Mouse (Mus musculus) midbrain, embryonic 10.5 days (tissue): ENCODE measurements around the gene Map2k6. TPM values are rescaled to one million over a fixed set of nuclear protein-coding genes. Genes with fewer than 3 reads are reported as not detected.

Experiments used
- DNase-seq: peaks from one replicate; pipeline ENCODE4 v3.0.0-alpha.2; 2017; ENCODE audit warnings: low spot score
- H3K27ac ChIP-seq: fragments of 300-500 bp; sonication (generic); replicated peaks from 2 replicates; pipeline ENCODE4 v1.5.1; 2016; ENCODE audit warnings: mild to moderate bottlenecking
- H3K27me3 ChIP-seq: fragments of 300-500 bp; sonication (generic); 2 replicates; pipeline ENCODE4 v1.6.1; 2016; ENCODE audit warnings: low read depth, mild to moderate bottlenecking; ENCODE audit not compliant: poor library complexity, severe bottlenecking
- H3K36me3 ChIP-seq: fragments of 300-500 bp; sonication (generic); 2 replicates; pipeline ENCODE4 v1.6.1; 2016; ENCODE audit warnings: mild to moderate bottlenecking, moderate library complexity
- H3K4me1 ChIP-seq: fragments of 300-500 bp; sonication (generic); 2 replicates; pipeline ENCODE4 v1.6.1; 2016
- H3K4me3 ChIP-seq: fragments of 300-500 bp; sonication (generic); 2 replicates; pipeline ENCODE4 v1.5.1; 2016; ENCODE audit warnings: mild to moderate bottlenecking, moderate library complexity
- H3K9me3 ChIP-seq: fragments of 300-500 bp; sonication (generic); replicated peaks from 2 replicates; pipeline ENCODE4 v1.6.1; 2016; ENCODE audit warnings: mild to moderate bottlenecking
- WGBS: fragments of 180-500 bp; shearing (Covaris S2); methylation state at CpG from one replicate; pipeline ENCODE4 v1.1.7; 2016; 5-methylcytosine and 5-hydroxymethylcytosine counted together
- polyA plus RNA-seq: library from polyadenylated mRNA; unstranded; fragments of >200 nt; fragmentation: Nextera tagmentation; extraction: Ambion mirVana; gene quantifications from 2 replicates; pipeline ENCODE4 v1.2.1, GENCODE M21; 2016

Map2k6 gene
- polyA plus RNA-seq, 1 experiment from 2014 or later = 35.8 TPM

- no peak overlapping the region for H3K27ac ChIP-seq
- no peaks in the 10 kb centered on the region for H3K27me3 ChIP-seq
- DNase-seq = no peak
- H3K4me1 ChIP-seq = no peaks in the 10 kb centered on the region
- H3K36me3 ChIP-seq = peaks cover 41% of the 10 kb centered on the region
- no peak overlapping the region for H3K4me3 ChIP-seq
- 91% methylated on average over 2 of the region's 2 CpGs for WGBS
- H3K9me3 ChIP-seq = no peaks in the 10 kb centered on the region
Observed at GRCm38 (mm10) chr11:110522906-110523305, 124.0 kb downstream of the Map2k6 start.

- Histone ChIP-seq H3K4me3 (no peak overlapping the region), H3K36me3 (peaks cover 12% of the 10 kb centered on the region), H3K27ac (no peak overlapping the region), H3K9me3 (no peaks in the 10 kb centered on the region), H3K27me3 (no peaks in the 10 kb centered on the region), H3K4me1 (no peaks in the 10 kb centered on the region)
- WGBS = 94% methylated on average over 4 of the region's 4 CpGs
- DNase-seq = no peak
Observed at GRCm38 (mm10) chr11:110526156-110526555, 127.2 kb downstream of the Map2k6 start.

GRCm38 (mm10) chr11:110531087-110531486 lies 132.2 kb downstream of the Map2k6 start:
- DNase-seq = no peak
- H3K9me3 ChIP-seq = no peaks in the 10 kb centered on the region
- no peak overlapping the region for H3K4me3 ChIP-seq
- no peaks in the 10 kb centered on the region for H3K36me3 ChIP-seq
- no peaks in the 10 kb centered on the region for H3K27me3 ChIP-seq
- H3K4me1 ChIP-seq = no peaks in the 10 kb centered on the region
- WGBS = 84% methylated on average over 7 of the region's 7 CpGs
- no peak overlapping the region for H3K27ac ChIP-seq

GRCm38 (mm10) chr11:110534856-110535255 lies 135.9 kb downstream of the Map2k6 start:
- H3K27ac ChIP-seq = no peak overlapping the region
- H3K4me1 ChIP-seq = no peaks in the 10 kb centered on the region
- H3K27me3 ChIP-seq = no peaks in the 10 kb centered on the region
- 92% methylated on average over 4 of the region's 4 CpGs for WGBS
- no peak for DNase-seq
- H3K4me3 ChIP-seq = no peak overlapping the region
- no peaks in the 10 kb centered on the region for H3K9me3 ChIP-seq
- H3K36me3 ChIP-seq = no peaks in the 10 kb centered on the region

GRCm38 (mm10) chr11:110536533-110536932 lies 137.6 kb downstream of the Map2k6 start:
- Histone ChIP-seq H3K4me3 (no peak overlapping the region), H3K27ac (no peak overlapping the region), H3K36me3 (no peaks in the 10 kb centered on the region), H3K4me1 (no peaks in the 10 kb centered on the region), H3K9me3 (peaks cover 4% of the 10 kb centered on the region), H3K27me3 (no peaks in the 10 kb centered on the region)
- 91% methylated on average over 2 of the region's 2 CpGs for WGBS
- DNase-seq = no peak

- Histone ChIP-seq H3K36me3 (no peaks in the 10 kb centered on the region), H3K4me1 (no peaks in the 10 kb centered on the region), H3K27ac (no peak overlapping the region), H3K27me3 (no peaks in the 10 kb centered on the region), H3K4me3 (peak overlapping the region; percentile 32), H3K9me3 (peaks cover 4% of the 10 kb centered on the region)
- WGBS = 14% methylated on average over 15 of the region's 15 CpGs
- peak; percentile 73 for DNase-seq
Observed at GRCm38 (mm10) chr11:110537602-110538001, 138.7 kb downstream of the Map2k6 start.

- Histone ChIP-seq H3K4me3 (no peak overlapping the region), H3K9me3 (peaks cover 4% of the 10 kb centered on the region), H3K36me3 (no peaks in the 10 kb centered on the region), H3K27ac (no peak overlapping the region), H3K4me1 (no peaks in the 10 kb centered on the region), H3K27me3 (no peaks in the 10 kb centered on the region)
- no peak for DNase-seq
- 82% methylated on average over 10 of the region's 10 CpGs for WGBS
Observed at GRCm38 (mm10) chr11:110538206-110538605, 139.3 kb downstream of the Map2k6 start.

GRCm38 (mm10) chr11:110541933-110542332 lies 143.0 kb downstream of the Map2k6 start:
- H3K4me1 ChIP-seq = no peaks in the 10 kb centered on the region
- 88% methylated on average over 4 of the region's 4 CpGs for WGBS
- H3K4me3 ChIP-seq = no peak overlapping the region
- DNase-seq = no peak
- no peak overlapping the region for H3K27ac ChIP-seq
- H3K9me3 ChIP-seq = peaks cover 4% of the 10 kb centered on the region
- no peaks in the 10 kb centered on the region for H3K36me3 ChIP-seq
- H3K27me3 ChIP-seq = no peaks in the 10 kb centered on the region

GRCm38 (mm10) chr11:110544419-110545210 lies 145.7 kb downstream of the Map2k6 start:
- no peak for DNase-seq
- WGBS = 88% methylated on average over 11 of the region's 11 CpGs
- no peak overlapping the region for H3K4me3 ChIP-seq
- no peaks in the 10 kb centered on the region for H3K4me1 ChIP-seq
- H3K36me3 ChIP-seq = no peaks in the 10 kb centered on the region
- no peaks in the 10 kb centered on the region for H3K27me3 ChIP-seq
- peaks cover 4% of the 10 kb centered on the region for H3K9me3 ChIP-seq
- H3K27ac ChIP-seq = no peak overlapping the region

- H3K4me3 ChIP-seq = no peak overlapping the region
- no peaks in the 10 kb centered on the region for H3K36me3 ChIP-seq
- no peak overlapping the region for H3K27ac ChIP-seq
- 93% methylated on average over 3 of the region's 3 CpGs for WGBS
- no peaks in the 10 kb centered on the region for H3K27me3 ChIP-seq
- H3K4me1 ChIP-seq = no peaks in the 10 kb centered on the region
- peaks cover 1% of the 10 kb centered on the region for H3K9me3 ChIP-seq
- DNase-seq = no peak
Observed at GRCm38 (mm10) chr11:110545416-110545815, 146.5 kb downstream of the Map2k6 start.

- no peak for DNase-seq
- 84% methylated on average over 12 of the region's 12 CpGs for WGBS
Observed at GRCm38 (mm10) chr11:110551471-110551967, 152.6 kb downstream of the Map2k6 start.

GRCm38 (mm10) chr11:110562320-110563081 lies 163.6 kb downstream of the Map2k6 start:
- Histone ChIP-seq H3K36me3 (no peaks in the 10 kb centered on the region), H3K27ac (no peak overlapping the region), H3K27me3 (no peaks in the 10 kb centered on the region), H3K9me3 (no peaks in the 10 kb centered on the region), H3K4me1 (no peaks in the 10 kb centered on the region), H3K4me3 (no peak overlapping the region)
- no peak for DNase-seq
- WGBS = 90% methylated on average over 12 of the region's 12 CpGs

More at GRCm38 (mm10) chr11:110551471-110551967, 152.6 kb downstream of the Map2k6 start:
- Histone ChIP-seq H3K4me1 (no peaks in the 10 kb centered on the region), H3K36me3 (no peaks in the 10 kb centered on the region), H3K27ac (no peak overlapping the region), H3K27me3 (no peaks in the 10 kb centered on the region), H3K9me3 (no peaks in the 10 kb centered on the region), H3K4me3 (no peak overlapping the region)

GRCm38 (mm10) chr11:110563272-110563671 lies 164.3 kb downstream of the Map2k6 start:
- DNase-seq = no peak
- 74% methylated on average over 12 of the region's 12 CpGs for WGBS
- Histone ChIP-seq H3K27me3 (no peaks in the 10 kb centered on the region), H3K4me3 (no peak overlapping the region), H3K4me1 (no peaks in the 10 kb centered on the region), H3K27ac (no peak overlapping the region), H3K36me3 (no peaks in the 10 kb centered on the region), H3K9me3 (no peaks in the 10 kb centered on the region)
